Mouse (Mus musculus) intestine, embryonic 16.5 days (tissue): ENCODE results near the gene Sec31a. TPM values are rescaled to one million over a fixed set of nuclear protein-coding genes. Genes with fewer than 3 reads are reported as not detected.
A peak's percentile ranks its signal among the peaks of the same experiment; 100 is the strongest.
"Not testable (repeated sequence)": the region's sequence is repeated elsewhere in the genome, so short reads cannot be mapped to it uniquely, and the experiment has no call there.

Experiments
- ATAC-seq: fragments of 200-750 bp; cut with Nextera tagmentation; 2 replicates; pipeline ENCODE4 v1.8.0; 2017; ENCODE audit warnings: moderate TSS enrichment, moderate library complexity
- H3K27ac ChIP-seq: fragments of 300-500 bp; sonication (generic); 2 replicates; pipeline ENCODE4 v1.5.1; 2014; ENCODE audit warnings: mild to moderate bottlenecking, low read length
- H3K27me3 ChIP-seq: fragments of 300-500 bp; sonication (generic); replicated peaks from 2 replicates; pipeline ENCODE4 v1.6.1; 2014; ENCODE audit warnings: low read length, control low read depth, mixed read lengths; ENCODE audit not compliant: control insufficient read depth, insufficient read depth
- H3K36me3 ChIP-seq: fragments of 300-500 bp; sonication (generic); 2 replicates; pipeline ENCODE4 v1.6.1; 2014; ENCODE audit warnings: low read length, control low read depth; ENCODE audit not compliant: control insufficient read depth, insufficient read depth
- H3K4me1 ChIP-seq: fragments of 300-500 bp; sonication (generic); 2 replicates; pipeline ENCODE4 v1.6.1; 2014; ENCODE audit warnings: low read length, control low read depth, mixed read lengths; ENCODE audit not compliant: control insufficient read depth, insufficient read depth
- H3K4me2 ChIP-seq: fragments of 300-500 bp; sonication (generic); 2 replicates; pipeline ENCODE4 v1.6.1; 2014; ENCODE audit warnings: low read depth, low read length, control low read depth
- H3K4me3 ChIP-seq: fragments of 300-500 bp; sonication (generic); 2 replicates; pipeline ENCODE4 v1.5.1; 2014; ENCODE audit warnings: mild to moderate bottlenecking, low read length
- H3K9ac ChIP-seq: fragments of 300-500 bp; sonication (generic); 2 replicates; pipeline ENCODE4 v1.6.1; 2014; ENCODE audit warnings: low read depth, low read length
- H3K9me3 ChIP-seq: fragments of 300-500 bp; sonication (generic); 2 replicates; pipeline ENCODE4 v1.6.1; 2016; ENCODE audit warnings: low read length, control low read depth; ENCODE audit not compliant: control insufficient read depth
- WGBS: fragments of 180-500 bp; shearing (Covaris S2); extraction: QIAGEN DNeasy Blood & Tissue Kit; methylation state at CpG from one replicate; pipeline ENCODE4 v1.1.7; 2014; 5-methylcytosine and 5-hydroxymethylcytosine counted together
- polyA plus RNA-seq: library from polyadenylated mRNA; unstranded; fragments of >200 nt; fragmentation: Nextera tagmentation; extraction: Ambion mirVana; gene quantifications from 2 replicates; pipeline ENCODE4 v1.2.1, GENCODE M21; 2015

Sec31a gene
- polyA plus RNA-seq, 1 experiment from 2014 or later = 183 TPM

DNA sequence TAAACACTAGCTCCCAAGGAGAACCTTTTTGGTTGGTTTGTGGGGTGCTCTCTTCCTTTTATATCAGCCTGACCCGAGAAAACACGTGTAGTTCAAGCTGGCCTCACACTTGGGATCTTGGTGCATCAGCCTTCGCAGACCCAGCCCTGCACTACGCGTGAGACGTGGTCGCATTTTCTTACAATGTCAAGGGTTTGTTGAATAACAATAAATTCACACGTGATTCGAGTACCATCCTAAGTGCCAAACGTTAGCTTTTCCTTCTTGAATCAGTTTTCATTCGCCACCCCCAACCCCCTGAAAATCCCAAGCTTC is 14.0 kb upstream of the Sec31a start:
- peak overlapping the region; percentile 61 for H3K4me3 ChIP-seq
- H3K4me2 ChIP-seq = peak overlapping the region; percentile 82
- H3K36me3 ChIP-seq = peaks cover 2% of the 10 kb centered on the region; the same call in 1 of the 2 replicates
- WGBS = 4% methylated on average over 11 of the region's 11 CpGs
- ATAC-seq = peak; percentile 11; the same call in 1 of the 2 replicates
- no peaks in the 10 kb centered on the region for H3K27me3 ChIP-seq
- H3K27ac ChIP-seq = peak overlapping the region; percentile 87
- H3K9ac ChIP-seq = peak overlapping the region; percentile 82
- no peaks in the 10 kb centered on the region for H3K9me3 ChIP-seq
- H3K4me1 ChIP-seq = peaks cover 29% of the 10 kb centered on the region

DNA sequence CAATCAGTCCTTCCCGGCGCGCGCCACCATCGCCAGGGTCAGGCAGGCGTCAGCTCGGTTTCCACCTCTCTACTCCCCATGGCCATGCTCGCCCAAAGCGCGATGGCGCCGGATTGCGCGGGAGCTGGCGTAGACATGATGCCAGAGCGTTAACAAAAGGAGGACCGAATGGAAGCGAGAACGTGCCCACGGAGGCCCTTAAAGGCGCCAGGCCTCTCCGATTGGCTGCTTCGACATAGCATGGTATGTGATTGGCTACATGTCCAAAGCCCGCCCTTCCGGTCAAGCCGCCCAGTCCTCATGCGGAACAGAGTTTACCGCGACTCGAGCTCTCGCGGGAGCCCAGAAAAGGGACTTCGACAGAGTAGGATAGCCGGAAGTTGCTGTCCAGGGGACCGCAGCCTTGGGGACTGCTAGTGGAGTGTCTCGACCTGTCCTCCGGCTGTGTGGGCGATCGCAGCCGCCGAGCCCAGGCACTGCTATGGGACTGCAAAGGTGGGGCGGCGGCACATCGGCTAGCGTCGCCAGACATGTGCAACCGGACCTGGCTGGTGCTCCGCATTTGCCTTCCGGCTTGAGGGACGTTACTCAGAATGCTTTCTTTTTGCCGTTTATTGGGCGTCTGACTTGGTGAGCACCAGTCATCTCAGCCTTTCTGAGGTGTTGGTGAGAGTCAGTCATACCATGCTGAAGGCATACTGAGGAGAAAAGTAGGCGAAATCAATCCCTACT is 13.5 kb upstream of the Sec31a start:
- no peaks in the 10 kb centered on the region for H3K9me3 ChIP-seq
- no peaks in the 10 kb centered on the region for H3K27me3 ChIP-seq
- ATAC-seq = peak; percentile 99
- peak overlapping the region; percentile 89 for H3K27ac ChIP-seq
- peak overlapping the region; percentile 82 for H3K4me2 ChIP-seq
- under 1% methylated on average over 53 of the region's 53 CpGs for WGBS
- H3K4me1 ChIP-seq = peaks cover 32% of the 10 kb centered on the region
- peak overlapping the region; percentile 93 for H3K9ac ChIP-seq
- H3K36me3 ChIP-seq = peaks cover 2% of the 10 kb centered on the region; the same call in 1 of the 2 replicates
- H3K4me3 ChIP-seq = peak overlapping the region; percentile 61

DNA sequence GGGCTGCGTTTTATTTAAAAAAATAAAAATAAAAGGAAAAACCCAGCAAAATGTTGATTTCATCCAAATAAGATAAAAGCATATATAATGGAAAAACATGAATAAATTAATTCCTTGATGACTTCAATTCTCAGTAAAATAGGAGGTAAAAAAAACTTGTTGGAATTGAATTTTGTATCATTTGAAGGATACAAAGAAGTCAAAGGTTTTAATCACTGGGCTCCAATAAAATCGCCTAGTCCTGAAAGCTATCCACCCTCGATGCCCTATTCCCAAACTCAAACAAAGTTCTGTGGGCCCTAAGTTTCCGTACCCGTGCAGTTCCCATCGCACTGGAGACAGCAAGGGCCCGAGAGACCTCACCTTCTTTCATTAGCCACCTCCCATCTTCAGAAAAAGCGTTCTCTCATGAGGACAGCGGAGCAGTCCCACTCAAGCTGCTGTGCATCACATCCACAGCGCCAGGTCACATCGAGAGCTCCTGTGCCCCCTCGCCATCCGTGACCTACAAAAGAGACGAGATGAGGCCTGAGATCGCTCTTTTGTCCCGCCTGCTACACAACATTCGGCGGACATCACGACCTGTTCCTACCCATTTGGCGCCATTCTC is 12.8 kb upstream of the Sec31a start:
- peak; percentile 51 for ATAC-seq
- Histone ChIP-seq H3K9me3 (no peaks in the 10 kb centered on the region), H3K36me3 (peaks cover 2% of the 10 kb centered on the region; the same call in 1 of the 2 replicates), H3K4me2 (peak overlapping the region; percentile 69), H3K4me3 (peak overlapping the region; percentile 61), H3K27ac (peak overlapping the region; percentile 89), H3K4me1 (peaks cover 36% of the 10 kb centered on the region), H3K9ac (peak overlapping the region; percentile 93), H3K27me3 (no peaks in the 10 kb centered on the region)
- WGBS = under 1% methylated on average over 20 of the region's 20 CpGs

DNA sequence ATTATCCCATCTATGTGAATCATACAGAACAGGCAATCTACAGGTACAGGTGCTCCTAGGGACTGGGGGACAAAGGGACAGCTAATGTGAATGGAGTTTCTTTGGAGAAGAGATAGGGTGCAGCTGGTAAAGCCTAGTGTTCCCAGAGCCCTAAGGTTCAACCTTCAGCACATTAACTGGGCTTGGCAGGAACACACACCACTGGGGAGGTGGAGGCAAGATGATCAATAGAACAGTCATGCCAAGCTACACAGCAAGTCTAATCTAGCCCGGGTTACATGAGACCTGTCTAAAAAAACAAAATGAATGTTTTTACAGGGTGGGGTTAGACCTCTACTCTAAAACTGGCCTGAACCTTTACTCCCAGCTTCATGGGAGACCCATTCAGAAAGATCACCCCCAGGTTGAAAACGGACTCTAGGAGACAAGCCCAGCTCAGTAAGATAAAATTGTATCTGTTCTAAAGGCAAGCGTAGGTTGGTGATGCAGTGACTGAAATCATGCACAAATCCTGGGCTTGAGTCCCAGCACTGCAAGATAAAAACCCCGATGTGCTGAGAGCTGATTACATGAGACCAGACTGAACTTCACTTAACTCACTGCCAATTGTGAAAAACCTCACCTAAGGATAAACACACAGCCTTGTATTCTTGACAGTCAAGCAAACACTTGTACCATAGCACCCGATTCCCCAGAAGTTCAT is 12.1 kb upstream of the Sec31a start:
- Histone ChIP-seq H3K27ac (no peak overlapping the region), H3K4me3 (peak overlapping the region; percentile 61), H3K36me3 (peaks cover 2% of the 10 kb centered on the region; the same call in 1 of the 2 replicates), H3K4me1 (peaks cover 39% of the 10 kb centered on the region), H3K9me3 (no peaks in the 10 kb centered on the region), H3K9ac (peak overlapping the region; percentile 93), H3K27me3 (no peaks in the 10 kb centered on the region), H3K4me2 (peak overlapping the region; percentile 69)
- 7% methylated on average over 5 of the region's 5 CpGs for WGBS
- no peak for ATAC-seq

DNA sequence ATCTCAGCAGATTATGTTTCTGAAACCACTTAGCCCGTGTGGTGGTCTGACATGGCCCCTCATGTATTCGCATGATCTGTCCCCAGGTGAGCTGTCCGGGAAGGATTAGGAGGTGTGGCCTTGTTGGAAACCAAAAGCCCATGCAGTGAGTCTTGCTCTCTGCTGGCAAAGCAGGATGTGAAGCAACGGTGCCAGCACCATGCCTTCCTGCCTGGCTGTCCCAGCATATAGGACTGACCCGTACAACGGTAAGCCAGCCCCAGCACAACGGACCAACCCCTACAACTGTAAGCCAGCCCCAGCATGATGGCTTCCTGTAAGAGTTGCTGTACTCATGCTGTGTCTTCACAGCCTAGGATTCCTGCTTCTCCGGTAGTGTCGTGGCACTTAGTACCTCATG is 11.2 kb upstream of the Sec31a start:
- H3K9me3 ChIP-seq = no peaks in the 10 kb centered on the region
- H3K36me3 ChIP-seq = peaks cover 5% of the 10 kb centered on the region; the same call in 1 of the 2 replicates
- H3K9ac ChIP-seq = peak overlapping the region; percentile 93
- no peak overlapping the region for H3K27ac ChIP-seq
- ATAC-seq = no peak
- H3K4me2 ChIP-seq = peak overlapping the region; percentile 69
- H3K27me3 ChIP-seq = no peaks in the 10 kb centered on the region
- 43% methylated on average over 9 of the region's 9 CpGs for WGBS
- H3K4me3 ChIP-seq = peak overlapping the region; percentile 61
- peaks cover 45% of the 10 kb centered on the region for H3K4me1 ChIP-seq

DNA sequence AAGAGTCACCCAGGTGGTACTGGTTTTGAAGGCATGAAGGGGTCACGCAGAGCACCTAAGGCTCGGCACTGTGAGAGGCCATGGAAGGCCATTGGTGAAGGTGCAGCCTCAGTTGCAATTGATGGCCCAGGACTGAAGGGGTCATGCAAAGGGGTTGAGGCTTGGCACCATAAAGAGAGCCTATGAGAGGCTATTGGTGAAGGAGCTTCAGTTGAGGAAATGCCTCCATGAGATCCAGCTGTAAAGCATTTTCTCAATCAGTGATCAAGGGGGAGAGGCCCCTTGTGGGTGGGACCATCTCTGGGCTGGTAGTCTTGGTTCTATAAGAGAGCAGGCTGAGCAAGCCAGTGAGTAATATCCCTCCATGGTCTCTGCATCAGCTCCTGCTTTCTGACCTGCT is 9.8 kb upstream of the Sec31a start:
- Histone ChIP-seq H3K4me1 (peaks cover 40% of the 10 kb centered on the region), H3K36me3 (peaks cover 12% of the 10 kb centered on the region; the same call in 1 of the 2 replicates)
- ATAC-seq, H3K9me3 ChIP-seq, H3K27ac ChIP-seq, H3K27me3 ChIP-seq, H3K4me2 ChIP-seq, H3K9ac ChIP-seq, H3K4me3 ChIP-seq: not testable (repeated sequence)
- WGBS = 80% methylated on average over 2 of the region's 2 CpGs

DNA sequence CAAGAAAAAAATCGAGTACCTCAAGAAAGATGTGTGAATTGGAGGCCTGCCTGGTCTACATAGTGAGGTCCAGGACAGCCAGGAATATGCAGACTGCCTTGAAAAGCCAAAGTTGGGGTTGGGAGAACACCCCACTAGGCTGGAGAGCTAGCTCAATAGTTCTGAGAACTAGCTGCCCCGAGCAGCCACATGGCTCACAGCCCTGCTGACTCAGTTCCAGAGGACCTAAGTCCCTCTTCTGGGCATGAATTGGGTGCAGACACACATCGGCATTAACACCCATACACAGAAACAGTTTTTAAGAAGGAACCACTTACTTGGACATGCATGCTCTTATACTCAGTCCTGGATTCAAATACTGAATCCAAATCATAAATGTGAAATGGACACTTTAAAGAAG is 8.2 kb upstream of the Sec31a start:
- H3K36me3 ChIP-seq = peaks cover 18% of the 10 kb centered on the region
- H3K4me1 ChIP-seq = peaks cover 34% of the 10 kb centered on the region
- 74% methylated on average over 3 of the region's 3 CpGs for WGBS
- H3K27me3 ChIP-seq = no peaks in the 10 kb centered on the region
- no peak for ATAC-seq
- H3K27ac ChIP-seq = no peak overlapping the region
- 0 out of 2 replicates have a peak overlapping the region, but pooled peaks have one; percentile 26 for H3K9ac ChIP-seq
- H3K9me3 ChIP-seq = no peaks in the 10 kb centered on the region
- H3K4me3 ChIP-seq = peak overlapping the region; percentile 13; the same call in 1 of the 2 replicates
- peak overlapping the region; percentile 29 for H3K4me2 ChIP-seq

DNA sequence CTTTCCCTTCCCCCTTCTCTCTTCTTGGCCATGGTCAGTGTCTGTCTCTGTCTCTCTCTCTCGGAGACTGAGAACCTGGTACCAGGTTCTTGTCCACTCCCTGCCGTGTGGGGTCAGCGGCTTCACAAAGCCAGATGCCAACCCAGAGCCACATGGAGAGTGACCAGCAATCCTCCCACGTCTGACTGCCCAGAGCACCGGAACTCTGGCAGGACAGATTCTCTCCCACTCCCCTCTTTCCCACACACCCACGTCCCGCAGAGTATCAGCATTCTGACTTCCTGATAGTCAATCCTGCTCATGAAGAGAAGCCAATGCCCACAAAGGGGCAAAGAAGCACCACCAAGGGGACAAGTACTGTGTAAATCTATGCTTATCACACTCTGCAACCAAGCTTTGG is 7.6 kb upstream of the Sec31a start:
- ATAC-seq = no peak
- 71% methylated on average over 7 of the region's 7 CpGs for WGBS
- Histone ChIP-seq H3K9ac (0 out of 2 replicates have a peak overlapping the region, but pooled peaks have one; percentile 1), H3K27me3 (no peaks in the 10 kb centered on the region), H3K4me1 (peaks cover 34% of the 10 kb centered on the region), H3K9me3 (no peaks in the 10 kb centered on the region), H3K36me3 (peaks cover 19% of the 10 kb centered on the region), H3K4me2 (no peak overlapping the region), H3K27ac (no peak overlapping the region), H3K4me3 (no peak overlapping the region)

DNA sequence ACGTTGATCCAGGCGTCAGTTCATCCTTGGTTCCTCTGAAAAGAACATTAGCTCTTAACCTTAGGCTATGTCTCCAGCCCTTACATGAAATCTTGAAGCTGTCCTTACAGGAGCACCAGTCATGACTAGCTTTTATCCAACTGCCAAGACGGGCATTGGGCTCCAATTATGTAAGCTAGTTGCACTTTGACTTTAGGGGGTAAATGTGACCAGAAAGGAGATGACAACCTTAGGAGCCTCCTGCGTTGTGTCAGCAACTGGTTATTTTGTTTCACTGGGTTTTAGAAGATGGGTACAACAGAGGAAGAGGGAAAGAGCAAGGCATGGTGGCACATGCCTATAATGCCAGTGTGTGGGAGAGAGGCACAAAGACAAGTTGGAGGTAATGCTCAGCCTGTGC is 2.8 kb upstream of the Sec31a start:
- H3K27ac ChIP-seq = peak overlapping the region; percentile 5; the same call in 1 of the 2 replicates
- peaks cover 16% of the 10 kb centered on the region for H3K36me3 ChIP-seq
- no peak for ATAC-seq
- H3K9ac ChIP-seq = no peak overlapping the region
- 66% methylated on average over 4 of the region's 4 CpGs for WGBS
- no peaks in the 10 kb centered on the region for H3K27me3 ChIP-seq
- H3K4me2 ChIP-seq = no peak overlapping the region
- H3K4me3 ChIP-seq = no peak overlapping the region
- no peaks in the 10 kb centered on the region for H3K9me3 ChIP-seq
- peaks cover 16% of the 10 kb centered on the region for H3K4me1 ChIP-seq
